Mouse (Mus musculus) G1E (cell line): ENCODE data around the gene Fkbp2. TPM values are rescaled to one million over a fixed set of nuclear protein-coding genes. Genes with fewer than 3 reads are reported as not detected.

Experiments
- ATAC-seq: 2 replicates; pipeline ENCODE4 v1.8.0; 2016; ENCODE audit warnings: mild to moderate bottlenecking; ENCODE audit not compliant: insufficient number of reproducible peaks, poor library complexity, low FRiP score, severe bottlenecking; ENCODE audit errors: extremely low read depth
- DNase-seq: peaks from one replicate; pipeline ENCODE4 v3.0.0; 2012; ENCODE audit warnings: low spot score
- H3K27me3 ChIP-seq: 2 replicates; pipeline ENCODE4 v1.6.1; 2012; ENCODE audit warnings: mild to moderate bottlenecking, low read length, inconsistent platforms; ENCODE audit not compliant: insufficient read depth
- H3K36me3 ChIP-seq: replicated peaks from 2 replicates; pipeline ENCODE3; 2012; ENCODE audit warnings: mild to moderate bottlenecking, inconsistent platforms
- H3K4me1 ChIP-seq: 2 replicates; pipeline ENCODE4 v1.6.1; 2012; ENCODE audit warnings: low read depth, low read length, inconsistent platforms, mixed read lengths; ENCODE audit not compliant: insufficient read depth
- H3K4me3 ChIP-seq: 2 replicates; pipeline ENCODE4 v1.5.1; 2012; ENCODE audit warnings: low read depth, mild to moderate bottlenecking, inconsistent platforms, low read length, moderate library complexity, mixed read lengths
- H3K9me3 ChIP-seq: replicated peaks from 2 replicates; pipeline ENCODE4 v1.6.1; 2012; ENCODE audit warnings: inconsistent platforms
- CTCF ChIP-seq: IDR thresholded peaks from 2 replicates; pipeline ENCODE4 v1.5.1; 2012; ENCODE audit warnings: low read depth, low read length, inconsistent platforms, mixed read lengths
- GATA1 ChIP-seq: IDR thresholded peaks from 2 replicates; pipeline ENCODE4 v1.6.1; 2012; ENCODE audit warnings: borderline replicate concordance, low read length, inconsistent platforms, mixed read lengths
- GATA2 ChIP-seq: IDR thresholded peaks from 2 replicates; pipeline ENCODE4 v1.6.1; 2012; ENCODE audit warnings: low read depth, low read length, inconsistent platforms, borderline replicate concordance
- POLR2AphosphoS5 ChIP-seq: IDR thresholded peaks from 2 replicates; pipeline ENCODE4 v1.6.1; 2012; ENCODE audit warnings: low read depth, low read length, inconsistent platforms; ENCODE audit not compliant: insufficient replicate concordance
- TAL1 ChIP-seq: conservative IDR thresholded peaks from 2 replicates; pipeline ENCODE4 v1.6.1; 2012; ENCODE audit warnings: low read depth, low read length, inconsistent platforms, mixed read lengths
- polyA plus RNA-seq: library from polyadenylated mRNA; stranded (reverse); fragments of >175 nt; gene quantifications from 2 replicates; pipeline ENCODE4 v1.2.3, GENCODE M21; 2012
- total RNA-seq, 2 experiments: library from RNA; stranded (forward) in 1 of 2; stranded (reverse) in 1 of 2; fragments of 200-1000 nt in 1 of 2; fragments of >200 nt in 1 of 2; fragmentation: Nextera tagmentation in 1 of 2; gene quantifications; 2 replicates each; pipeline ENCODE4 v1.2.3; 2014 to 2017

The Fkbp2 gene
- total and polyA plus RNA-seq, 3 experiments: 72.0 to 170 (median 72.6) TPM

GRCm38 (mm10) chr19:7014481-7015135 is 34.3 kb upstream of the Fkbp2 start:
- peaks cover 35% of the 10 kb centered on the region for H3K4me1 ChIP-seq
- no peak for ATAC-seq
- no peak for TF ChIP-seq POLR2AphosphoS5
- no peak for TF ChIP-seq CTCF
- TF ChIP-seq GATA1: no peak
- no peak for TF ChIP-seq TAL1
- TF ChIP-seq GATA2: no peak
- no peak overlapping the region for H3K4me3 ChIP-seq
- H3K36me3 ChIP-seq: peaks cover 80% of the 10 kb centered on the region
- DNase-seq: no peak
- no peaks in the 10 kb centered on the region for H3K9me3 ChIP-seq
- no peaks in the 10 kb centered on the region for H3K27me3 ChIP-seq

- ATAC-seq: no peak
- peaks cover 79% of the 10 kb centered on the region for H3K36me3 ChIP-seq
- TF ChIP-seq GATA2 (no peak), GATA1 (no peak), TAL1 (no peak), POLR2AphosphoS5 (no peak), CTCF (no peak)
- H3K9me3 ChIP-seq: no peaks in the 10 kb centered on the region
- H3K4me3 ChIP-seq: no peak overlapping the region
- peaks cover 29% of the 10 kb centered on the region for H3K4me1 ChIP-seq
- H3K27me3 ChIP-seq: no peaks in the 10 kb centered on the region
- no peak for DNase-seq
Observed at GRCm38 (mm10) chr19:7013984-7014383, 33.7 kb upstream of the Fkbp2 start.

- no peak for TF ChIP-seq GATA2
- DNase-seq (no peak), ATAC-seq (no peak)
- Histone ChIP-seq H3K4me1 (peaks cover 17% of the 10 kb centered on the region), H3K36me3 (peaks cover 75% of the 10 kb centered on the region), H3K4me3 (no peak overlapping the region), H3K9me3 (no peaks in the 10 kb centered on the region), H3K27me3 (no peaks in the 10 kb centered on the region; the same call in 1 of the 2 replicates)
Observed at GRCm38 (mm10) chr19:7012426-7012825, 32.1 kb upstream of the Fkbp2 start.

- TF ChIP-seq TAL1: no peak
- no peak for TF ChIP-seq GATA2
- TF ChIP-seq POLR2AphosphoS5: no peak
- no peak for TF ChIP-seq GATA1
- no peak for TF ChIP-seq CTCF
- peaks cover 72% of the 10 kb centered on the region for H3K36me3 ChIP-seq
Observed at GRCm38 (mm10) chr19:7006892-7007593, 26.7 kb upstream of the Fkbp2 start.

GRCm38 (mm10) chr19:6999360-7000063 is 19.2 kb upstream of the Fkbp2 start:
- TF ChIP-seq CTCF: no peak
- no peak for TF ChIP-seq POLR2AphosphoS5
- no peak for TF ChIP-seq GATA2
- no peak for TF ChIP-seq GATA1
- TF ChIP-seq TAL1: no peak
- Histone ChIP-seq H3K9me3 (no peaks in the 10 kb centered on the region), H3K4me1 (peaks cover 33% of the 10 kb centered on the region), H3K4me3 (no peak overlapping the region), H3K36me3 (peaks cover 76% of the 10 kb centered on the region), H3K27me3 (no peaks in the 10 kb centered on the region; the same call in 1 of the 2 replicates)
- ATAC-seq (no peak), DNase-seq (no peak)

More at GRCm38 (mm10) chr19:7006892-7007593, 26.7 kb upstream of the Fkbp2 start:
- H3K9me3 ChIP-seq: no peaks in the 10 kb centered on the region
- H3K4me1 ChIP-seq: peaks cover 3% of the 10 kb centered on the region; the same call in 1 of the 2 replicates
- ATAC-seq (no peak), DNase-seq (no peak)
- no peak overlapping the region for H3K4me3 ChIP-seq
- H3K27me3 ChIP-seq: no peaks in the 10 kb centered on the region; the same call in 1 of the 2 replicates

GRCm38 (mm10) chr19:6997721-6998290 is 17.5 kb upstream of the Fkbp2 start:
- peaks cover 50% of the 10 kb centered on the region for H3K4me1 ChIP-seq
- H3K36me3 ChIP-seq: peaks cover 75% of the 10 kb centered on the region
- ATAC-seq: no peak
- no peak overlapping the region for H3K4me3 ChIP-seq
- H3K27me3 ChIP-seq: no peaks in the 10 kb centered on the region; the same call in 1 of the 2 replicates
- H3K9me3 ChIP-seq: no peaks in the 10 kb centered on the region
- TF ChIP-seq CTCF (no peak), GATA1 (no peak), TAL1 (no peak), GATA2 (no peak), POLR2AphosphoS5 (no peak)
- DNase-seq: no peak
